Mouse (Mus musculus) embryo, embryonic 10.5 days (tissue): ENCODE data around the gene Cyp4f17.
"Not testable (repeated sequence)": the region's sequence is repeated elsewhere in the genome, so short reads cannot be mapped to it uniquely, and the experiment has no call there.

Experiments used
- DNase-seq: peaks from one replicate; pipeline ENCODE4 v3.0.0-alpha.2; 2015; ENCODE audit warnings: low spot score

The Cyp4f17 gene

GRCm38 (mm10) chr17:32505851-32506728 is at the start of gene Cyp4f17:
Cyp4f17 (plus strand) TSS chr17:32506050.
- DNase-seq = peak; percentile 79

GRCm38 (mm10) chr17:32468494-32468893 is 37.4 kb upstream of the Cyp4f17 start:
- no peak for DNase-seq

- no peak for DNase-seq
These were observed 35.1 kb upstream of the Cyp4f17 start for GRCm38 (mm10) chr17:32470795-32471194.

- no peak for DNase-seq
These were observed 33.7 kb upstream of the Cyp4f17 start for GRCm38 (mm10) chr17:32472176-32472575.

GRCm38 (mm10) chr17:32474954-32475560 is 30.8 kb upstream of the Cyp4f17 start:
- no peak for DNase-seq

GRCm38 (mm10) chr17:32477204-32477603 is 28.6 kb upstream of the Cyp4f17 start:
- DNase-seq = no peak

GRCm38 (mm10) chr17:32478727-32479126 is 27.1 kb upstream of the Cyp4f17 start:
- no peak for DNase-seq

GRCm38 (mm10) chr17:32479554-32480506 is 26.0 kb upstream of the Cyp4f17 start:
- DNase-seq = peak; percentile 40

- DNase-seq = no peak
These were observed 24.1 kb upstream of the Cyp4f17 start for GRCm38 (mm10) chr17:32481766-32482165.

GRCm38 (mm10) chr17:32483200-32483599 is 22.6 kb upstream of the Cyp4f17 start:
- peak; percentile 77 for DNase-seq

GRCm38 (mm10) chr17:32492349-32492980 is 13.4 kb upstream of the Cyp4f17 start:
- peak; percentile 78 for DNase-seq

GRCm38 (mm10) chr17:32494601-32495000 is 11.2 kb upstream of the Cyp4f17 start:
- DNase-seq = peak; percentile 85

- DNase-seq = not testable (repeated sequence)
These were observed 5.3 kb upstream of the Cyp4f17 start for GRCm38 (mm10) chr17:32500511-32500910.

GRCm38 (mm10) chr17:32501051-32501450 is 4.8 kb upstream of the Cyp4f17 start:
- no peak for DNase-seq

- DNase-seq = no peak
These were observed 2.7 kb upstream of the Cyp4f17 start for GRCm38 (mm10) chr17:32503111-32503510.

- DNase-seq = no peak
These were observed 937 bp downstream of the Cyp4f17 start for GRCm38 (mm10) chr17:32506729-32507245.

GRCm38 (mm10) chr17:32516126-32516525 is 10.3 kb downstream of the Cyp4f17 start:
- DNase-seq = no peak

GRCm38 (mm10) chr17:32521981-32522380 is 16.1 kb downstream of the Cyp4f17 start:
- DNase-seq = no peak

GRCm38 (mm10) chr17:32522386-32522785 is 16.5 kb downstream of the Cyp4f17 start:
- no peak for DNase-seq

GRCm38 (mm10) chr17:32522816-32523215 is 17.0 kb downstream of the Cyp4f17 start:
- no peak for DNase-seq

GRCm38 (mm10) chr17:32523895-32524294 is 18.0 kb downstream of the Cyp4f17 start:
- no peak for DNase-seq
